Mouse (Mus musculus) ovary, adult 10 weeks (tissue): ENCODE data around the gene Abcb5. TPM values are rescaled to one million over a fixed set of nuclear protein-coding genes. Genes with fewer than 3 reads are reported as not detected.

Source experiments
- polyA plus RNA-seq: library from polyadenylated mRNA; stranded (reverse); fragments of 350-450 nt; fragmentation: Illumina TruSeq; extraction: RNeasy Lipid Tissue Mini Kit (QIAGEN cat#74804); gene quantifications from one replicate; pipeline ENCODE4 v1.2.3, GENCODE M21; 2014

Abcb5 gene
- 0.11 TPM for polyA plus RNA-seq

GRCm38 (mm10) chr12:118966321-118966720 is at the start of gene Abcb5:
Abcb5 (minus strand) TSS chr12:118966421.

GRCm38 (mm10) chr12:118846221-118846620 is 120.0 kb downstream of the Abcb5 start, which contains the start of gene Sp8:
Sp8 (plus strand) TSS chr12:118846329.

Other genes starting within 250 kb of the Abcb5 start
- gene Sp8, start 120.1 kb downstream of the Abcb5 start, polyA plus RNA-seq: not detected